Mouse (Mus musculus) left cerebral cortex, adult 8-10 months (tissue): Measurements from ENCODE around the gene Dip2b. TPM values are rescaled to one million over a fixed set of nuclear protein-coding genes. Genes with fewer than 3 reads are reported as not detected.

Experiments used
- DNase-seq, 2 experiments: peaks; one replicate each; pipeline ENCODE4 v3.0.0; 2022; ENCODE audit warnings: low spot score in 2 of 2
- total RNA-seq, 4 experiments: library from RNA; stranded (reverse); gene quantifications; 2 replicates each; pipeline ENCODE4 v1.2.4; 2022

Dip2b gene
- total RNA-seq, 4 experiments from 2014 or later = 61.2 to 64.7 (median 62.8) TPM

DNA sequence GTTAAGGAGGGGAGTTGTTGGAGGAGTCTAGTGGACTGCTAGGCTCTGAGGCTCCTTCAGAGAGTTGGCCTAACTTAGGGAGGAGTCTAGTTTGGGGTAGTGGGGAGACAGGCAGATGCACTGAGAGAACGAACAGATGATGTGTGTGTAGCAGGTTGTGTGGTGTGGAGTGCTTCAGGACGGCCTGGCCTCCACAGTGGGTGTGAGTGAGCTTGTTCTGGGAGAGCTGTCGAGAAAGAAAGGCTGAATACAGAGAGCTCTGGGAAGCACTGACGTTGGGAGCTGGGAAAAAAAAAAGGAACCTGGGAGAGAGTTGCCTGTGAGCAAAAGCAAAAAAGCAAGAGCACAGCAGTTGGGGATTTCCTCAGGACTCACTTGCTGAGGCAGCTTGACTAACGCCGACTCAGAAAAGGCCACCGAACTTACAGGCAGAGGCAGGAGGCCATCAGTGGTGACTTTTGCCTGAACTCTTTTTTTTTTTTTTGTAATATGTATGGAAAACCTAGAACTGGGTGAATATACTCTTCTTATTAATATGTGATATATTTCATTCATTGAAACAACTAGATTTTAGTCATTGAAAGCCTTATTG, 11.1 kb downstream of the Dip2b start:
- peak in 1 of 2 experiments; percentile 43 for DNase-seq

DNA sequence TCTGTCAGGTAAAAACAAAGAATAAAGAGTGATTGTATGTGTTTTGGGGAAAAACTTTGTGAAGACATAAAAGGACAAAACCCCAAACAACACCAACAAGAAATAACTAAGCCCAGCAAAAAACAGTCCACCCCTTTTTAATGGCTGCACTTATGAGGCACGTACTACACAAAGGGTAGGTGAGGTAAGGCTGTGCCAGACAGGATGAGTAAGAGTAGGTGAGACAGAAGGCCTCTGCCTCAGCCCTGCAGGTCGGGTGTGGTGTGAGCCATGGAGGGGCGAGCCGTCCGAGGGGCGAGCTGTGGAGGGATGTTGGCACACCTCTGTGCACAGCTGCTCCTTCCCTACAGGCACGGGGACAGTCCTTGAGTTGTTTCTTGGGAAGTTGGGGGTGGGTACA, 12.5 kb downstream of the Dip2b start:
- DNase-seq = no peak

GRCm38 (mm10) chr15:100052726-100053125, 14.3 kb downstream of the Dip2b start:
- DNase-seq = no peak

DNA sequence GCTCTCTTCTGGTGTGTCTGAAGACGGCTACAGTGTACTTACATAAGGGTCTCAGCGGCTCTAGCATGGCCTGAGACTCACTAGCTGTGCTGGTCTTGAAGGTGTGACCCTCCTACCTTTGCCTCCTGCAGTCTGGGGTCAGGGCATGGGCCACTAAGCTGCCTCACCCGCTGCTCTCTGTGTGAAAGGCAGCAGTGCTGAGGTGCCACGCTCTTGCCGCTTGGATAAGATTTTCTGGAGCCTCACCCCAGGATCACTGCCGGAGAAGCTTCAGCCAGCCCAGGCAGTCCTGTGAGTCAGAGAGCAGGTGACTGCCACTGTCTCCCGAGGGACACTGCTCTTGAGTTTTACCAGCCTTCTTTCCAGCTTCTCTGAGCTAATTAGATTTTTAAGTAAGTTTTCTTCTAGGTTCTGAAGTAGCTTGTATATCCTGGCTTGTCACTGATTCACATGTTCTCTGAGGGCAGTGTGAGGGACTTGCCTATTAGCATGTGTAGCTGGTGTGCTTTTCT, 18.0 kb downstream of the Dip2b start:
- DNase-seq = no peak

GRCm38 (mm10) chr15:100057698-100058097, 19.2 kb downstream of the Dip2b start:
- DNase-seq = no peak

- DNase-seq = no peak
Measured at GRCm38 (mm10) chr15:100058143-100058542, 19.7 kb downstream of the Dip2b start.

- no peak for DNase-seq
Measured at GRCm38 (mm10) chr15:100058912-100059311, 20.4 kb downstream of the Dip2b start.

- DNase-seq = no peak
Measured at GRCm38 (mm10) chr15:100059626-100060311, 21.3 kb downstream of the Dip2b start.

- no peak for DNase-seq
Measured at GRCm38 (mm10) chr15:100060513-100061140, 22.2 kb downstream of the Dip2b start.

DNA sequence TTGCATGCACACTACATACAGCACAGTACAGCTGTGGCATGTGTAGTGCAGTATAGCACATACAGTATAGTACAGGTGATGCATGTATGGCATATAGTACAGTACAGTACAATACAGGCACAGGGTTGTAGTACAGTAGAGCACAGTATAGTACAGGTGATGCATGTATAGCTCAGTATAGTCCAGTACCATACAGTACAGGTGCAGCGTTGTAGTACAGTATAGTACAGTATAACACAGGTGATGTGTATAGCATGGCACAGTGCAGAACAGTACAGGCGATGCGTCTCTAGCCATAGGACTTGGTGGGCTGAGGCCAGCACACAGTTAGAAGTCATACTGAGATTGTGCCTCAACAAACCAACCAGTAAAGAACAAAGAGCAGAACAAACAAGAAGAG, 22.9 kb downstream of the Dip2b start:
- DNase-seq = no peak

DNA sequence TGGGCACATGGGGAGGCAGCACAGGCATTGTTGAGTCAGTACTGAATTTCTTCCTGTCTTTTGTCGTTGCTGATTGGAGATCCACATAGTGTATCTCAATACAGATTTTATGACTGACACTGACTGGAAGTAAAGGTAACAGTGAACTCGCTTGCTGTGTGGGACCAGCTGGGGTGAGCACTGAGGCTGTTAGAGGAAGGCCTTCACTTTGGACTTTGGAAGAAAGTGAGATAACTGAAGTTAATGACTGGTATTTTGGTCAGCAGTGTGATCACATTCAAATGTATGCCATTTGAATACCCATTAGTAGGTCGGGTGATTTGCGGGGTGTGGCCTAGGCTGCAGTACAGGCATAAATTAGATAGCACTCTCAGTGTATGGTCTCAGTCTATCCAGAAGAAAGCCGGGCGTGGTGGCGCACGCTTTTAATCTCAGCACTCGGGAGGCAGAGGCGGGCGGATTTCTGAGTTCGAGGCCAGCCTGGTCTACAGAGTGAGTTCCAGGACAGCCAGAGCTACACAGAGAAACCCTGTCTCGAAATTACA, 24.8 kb downstream of the Dip2b start:
- DNase-seq = no peak

DNA sequence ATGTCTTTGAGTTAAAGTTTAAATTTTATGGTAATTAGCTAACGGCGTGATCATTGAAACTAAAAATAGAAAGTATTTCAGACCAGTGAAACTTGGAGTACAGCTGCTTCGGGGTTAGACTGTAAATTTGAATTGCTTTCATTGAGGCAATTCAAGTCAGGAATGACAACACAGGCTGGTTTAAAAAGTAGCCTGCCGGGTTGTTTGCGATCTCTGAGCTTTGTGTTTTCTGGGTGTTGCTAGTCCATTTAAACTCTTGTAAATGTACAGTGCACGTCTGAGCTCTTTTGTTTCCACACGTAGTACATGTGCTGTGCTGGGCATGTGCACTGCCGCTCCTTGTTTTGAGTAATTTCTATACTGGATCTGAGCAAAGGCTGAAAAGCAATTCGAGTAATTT, 28.2 kb downstream of the Dip2b start:
- no peak for DNase-seq

DNA sequence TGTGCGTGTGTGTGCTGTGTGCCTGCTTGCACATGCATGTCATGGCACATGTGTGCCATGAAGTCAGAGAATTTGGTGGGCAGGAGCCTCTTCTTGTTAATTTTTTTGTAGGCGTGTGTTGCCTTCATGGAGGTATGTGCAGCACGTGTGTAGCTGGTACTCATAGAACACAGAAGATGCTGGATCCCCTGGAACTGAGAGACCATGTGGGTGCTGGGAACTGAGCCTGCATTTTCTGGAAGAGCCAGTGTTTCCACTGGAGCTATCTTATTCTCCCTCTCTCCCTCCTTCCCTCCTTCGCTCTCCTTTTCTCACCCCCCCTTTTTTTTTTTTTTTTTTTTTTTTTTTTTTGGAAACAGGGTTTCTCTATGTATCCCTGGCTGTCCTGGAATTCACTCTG, 30.6 kb downstream of the Dip2b start:
- DNase-seq = no peak

DNA sequence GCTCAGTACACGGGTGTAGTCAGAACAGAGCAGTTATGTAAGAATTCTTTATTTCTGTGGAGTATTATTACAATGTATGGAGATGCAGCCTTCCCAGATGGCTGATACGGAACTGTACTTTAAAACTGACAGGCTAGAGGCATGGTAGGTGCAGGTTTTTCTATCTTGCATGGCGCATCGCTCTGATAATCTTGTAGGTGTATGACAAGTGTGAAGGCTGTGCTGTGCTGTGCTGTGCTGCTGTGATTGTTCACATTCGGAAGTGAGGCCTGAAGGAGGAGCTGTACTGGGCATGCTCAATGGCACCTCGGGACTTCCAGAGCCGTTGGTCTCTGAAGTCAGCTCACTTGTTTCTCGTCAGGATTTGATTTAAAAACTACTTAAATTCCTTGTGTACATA, 31.6 kb downstream of the Dip2b start:
- peak in 1 of 2 experiments; percentile 41 for DNase-seq

- DNase-seq = no peak
Measured at GRCm38 (mm10) chr15:100071819-100072218, 33.4 kb downstream of the Dip2b start.

GRCm38 (mm10) chr15:100073696-100074453, 35.4 kb downstream of the Dip2b start:
- no peak for DNase-seq

- no peak for DNase-seq
Measured at GRCm38 (mm10) chr15:100074754-100075153, 36.3 kb downstream of the Dip2b start.

DNA sequence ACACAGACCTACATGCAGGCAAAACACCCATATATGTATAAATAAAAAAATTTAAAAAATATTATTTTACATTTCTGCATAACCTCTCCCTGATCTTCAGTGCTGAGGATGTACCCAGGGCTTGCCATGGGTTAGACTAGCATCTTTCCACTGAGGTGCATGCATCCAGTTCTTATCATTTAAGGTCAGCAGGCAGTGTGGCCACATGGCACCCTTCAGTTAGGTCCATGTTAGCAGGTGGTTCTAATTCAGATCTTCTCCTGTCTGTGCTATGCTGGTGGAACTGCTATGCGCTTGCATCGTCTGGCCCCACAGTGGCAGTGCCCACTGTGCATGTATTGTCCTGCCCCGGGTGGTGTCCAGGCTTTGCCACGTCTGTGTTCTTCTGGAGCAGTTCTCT, 37.9 kb downstream of the Dip2b start:
- DNase-seq = no peak

GRCm38 (mm10) chr15:100080833-100081477, 42.5 kb downstream of the Dip2b start:
- DNase-seq = no peak

DNA sequence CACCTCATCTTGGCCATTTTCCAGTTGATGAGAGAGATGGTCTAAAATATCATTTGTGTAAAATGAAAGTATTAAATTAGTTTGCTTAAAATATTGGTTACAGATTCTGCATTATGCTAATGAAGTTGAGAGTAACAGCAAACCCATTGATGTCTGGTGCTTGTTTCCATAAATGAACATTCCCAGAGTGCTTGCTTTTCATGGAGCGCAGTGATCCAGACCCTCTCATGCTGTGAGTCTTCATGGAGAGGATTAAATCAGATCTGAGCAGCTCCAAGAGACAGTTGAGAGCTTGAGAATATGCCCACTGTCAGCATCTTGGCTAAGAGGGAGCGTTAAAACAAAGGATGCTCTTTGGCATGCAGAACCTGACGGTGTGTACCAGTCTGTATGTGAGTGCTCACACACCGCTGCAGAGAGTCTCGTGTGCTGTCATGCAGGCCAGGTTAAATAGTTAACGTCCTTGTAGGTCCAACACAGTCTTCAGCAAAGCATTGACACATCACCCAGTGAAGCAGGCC, 43.1 kb downstream of the Dip2b start:
- no peak for DNase-seq

GRCm38 (mm10) chr15:100082052-100082451, 43.6 kb downstream of the Dip2b start:
- DNase-seq = no peak
